Mouse (Mus musculus): Measurements from ENCODE around the gene Doc2a.

GRCm38 (mm10) chr7:126843276-126843675 lies 3.9 kb upstream of the Doc2a start:
- TF ChIP-seq HCFC1 (IDR thresholded peaks at IDR 0.05; ENCODE audit: borderline replicate concordance, insufficient read depth, low read length) (no peak), ZC3H11A (IDR thresholded peaks at IDR 0.05; ENCODE audit: borderline replicate concordance, low read depth, low read length) (no peak)
